Mouse (Mus musculus) liver, adult 2 months (tissue): ENCODE measurements around the gene Gmnn. TPM values are rescaled to one million over a fixed set of nuclear protein-coding genes. Genes with fewer than 3 reads are reported as not detected.

Experiments used
- DNase-seq: peaks from one replicate; pipeline ENCODE4 v3.0.0-alpha.2; 2011; ENCODE audit warnings: low read depth, low spot score; ENCODE audit errors: extremely low read depth
- H3K27ac ChIP-seq: fragments of 200-500 bp; replicated peaks from 2 replicates; pipeline ENCODE4 v1.5.1; 2012; ENCODE audit warnings: low read depth, mild to moderate bottlenecking, control low read depth, inconsistent platforms, low read length; ENCODE audit not compliant: insufficient read depth
- H3K27me3 ChIP-seq: fragments of 200-500 bp; 2 replicates; pipeline ENCODE4 v1.6.1; 2012; ENCODE audit warnings: mild to moderate bottlenecking, moderate library complexity, low read length, inconsistent platforms; ENCODE audit not compliant: control insufficient read depth, insufficient read depth
- H3K36me3 ChIP-seq: fragments of 200-500 bp; 2 replicates; pipeline ENCODE4 v1.6.1; 2012; ENCODE audit warnings: low read length, inconsistent platforms; ENCODE audit not compliant: control insufficient read depth, insufficient read depth
- H3K4me1 ChIP-seq: fragments of 200-500 bp; 2 replicates; pipeline ENCODE4 v1.6.1; 2011; ENCODE audit warnings: low read length; ENCODE audit not compliant: control insufficient read depth, insufficient read depth
- H3K4me3 ChIP-seq: fragments of 200-500 bp; 2 replicates; pipeline ENCODE4 v1.5.1; 2011; ENCODE audit warnings: low read depth, mild to moderate bottlenecking, control low read depth, low read length, moderate library complexity; ENCODE audit not compliant: insufficient read depth
- H3K79me2 ChIP-seq: fragments of 200-500 bp; 2 replicates; pipeline ENCODE4 v1.6.1; 2012; ENCODE audit warnings: inconsistent platforms, mild to moderate bottlenecking, low read length, moderate library complexity; ENCODE audit not compliant: control insufficient read depth, insufficient read depth
- H3K9ac ChIP-seq: fragments of 200-500 bp; 2 replicates; pipeline ENCODE4 v1.6.1; 2012; ENCODE audit warnings: low read depth, mild to moderate bottlenecking, control low read depth, inconsistent platforms, low read length
- CTCF ChIP-seq: fragments of 200-500 bp; IDR thresholded peaks from 2 replicates; pipeline ENCODE4 v1.5.1; 2011; ENCODE audit warnings: low read depth, low read length, control low read depth
- POLR2A ChIP-seq: fragments of 200-500 bp; IDR thresholded peaks from 2 replicates; pipeline ENCODE4 v1.6.1; 2011; ENCODE audit warnings: low read length, control low read depth; ENCODE audit not compliant: insufficient read depth; ENCODE audit errors: extremely low read depth
- WGBS: fragments of 180-500 bp; shearing (Covaris S2); methylation state at CpG from one replicate; pipeline ENCODE4 v1.1.7; 2018; 5-methylcytosine and 5-hydroxymethylcytosine counted together
- polyA plus RNA-seq: library from polyadenylated mRNA; depleted of rRNA; stranded (reverse); fragments of >200 nt; gene quantifications from 2 replicates; pipeline ENCODE4 v1.2.3, GENCODE M21; 2012
- total RNA-seq: library from RNA; depleted of rRNA; stranded (reverse); fragments of >200 nt; gene quantifications from 2 replicates; pipeline ENCODE4 v1.2.3, GENCODE M21; 2014

Gmnn gene
- total and polyA plus RNA-seq, 2 experiments, result 1.4 to 13.6 TPM

DNA sequence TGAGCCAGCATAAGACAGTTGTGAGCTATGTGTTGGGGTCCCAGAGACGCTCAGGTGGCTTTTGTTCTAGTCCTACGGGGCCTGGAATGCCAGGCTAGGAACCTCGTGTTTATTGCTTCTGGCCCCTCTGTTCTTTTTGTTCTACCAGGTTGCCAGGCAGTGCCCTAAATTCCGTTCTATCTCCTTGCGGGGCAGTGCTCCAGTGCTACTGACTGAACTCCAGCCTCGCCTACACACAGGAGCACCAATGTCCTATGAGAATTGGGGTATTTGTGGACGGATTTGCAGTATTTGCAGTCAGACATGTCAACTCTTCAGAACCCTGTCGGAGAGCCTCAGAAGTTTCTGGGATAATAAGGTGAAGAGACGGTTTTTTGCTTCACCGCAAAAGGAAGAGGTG is 20.7 kb downstream of the Gmnn start, which contains the start of gene Armh2:
Gene Armh2 (plus strand): TSS at position 205 of the 400 bp plus-strand sequence.
- H3K27me3 ChIP-seq, result no peaks in the 10 kb centered on the region
- TF ChIP-seq CTCF (no peak), POLR2A (no peak)
- no peak within 1 kb of the TSS for H3K4me3 ChIP-seq
- no peak for DNase-seq
- no peak within 1 kb of the TSS for H3K9ac ChIP-seq
- no peaks in the 10 kb centered on the region for H3K79me2 ChIP-seq
- H3K36me3 ChIP-seq, result no peaks in the 10 kb centered on the region
- H3K27ac ChIP-seq, result no peak within 1 kb of the TSS
- H3K4me1 ChIP-seq, result no peaks in the 10 kb centered on the region
- 93% methylated on average over 10 of the region's 10 CpGs for WGBS

DNA sequence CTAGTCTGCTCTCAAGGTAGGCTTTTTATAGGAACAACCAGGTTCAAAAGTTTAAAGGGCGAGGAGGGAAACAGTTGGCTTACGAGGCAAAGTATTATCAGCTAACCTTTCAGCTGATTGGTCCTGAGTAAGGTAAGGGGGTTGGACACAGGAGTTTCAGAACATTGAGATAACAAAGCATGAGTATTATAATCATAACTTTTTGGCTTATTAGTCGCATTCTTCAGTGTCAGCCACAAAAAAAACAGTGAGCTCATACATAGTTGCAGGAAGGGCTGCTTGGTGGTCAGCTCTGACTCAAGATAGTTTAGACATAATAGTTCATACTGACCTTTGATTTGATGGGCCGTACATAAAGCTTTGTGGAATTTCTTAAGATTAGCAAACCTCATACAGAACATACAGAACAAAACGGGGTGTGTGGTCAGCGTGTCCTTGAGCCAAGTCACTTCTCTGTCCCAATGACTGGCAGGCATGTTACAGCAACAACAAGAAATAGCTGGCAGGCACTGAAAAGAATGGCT is 26.1 kb downstream of the Gmnn start:
- H3K9ac ChIP-seq, result no peak overlapping the region
- no peaks in the 10 kb centered on the region for H3K27me3 ChIP-seq
- TF ChIP-seq CTCF (no peak), POLR2A (no peak)
- no peak overlapping the region for H3K27ac ChIP-seq
- H3K4me1 ChIP-seq, result no peaks in the 10 kb centered on the region
- H3K4me3 ChIP-seq, result no peak overlapping the region
- H3K79me2 ChIP-seq, result no peaks in the 10 kb centered on the region
- 68% methylated on average over 6 of the region's 6 CpGs for WGBS
- no peak for DNase-seq
- H3K36me3 ChIP-seq, result no peaks in the 10 kb centered on the region

DNA sequence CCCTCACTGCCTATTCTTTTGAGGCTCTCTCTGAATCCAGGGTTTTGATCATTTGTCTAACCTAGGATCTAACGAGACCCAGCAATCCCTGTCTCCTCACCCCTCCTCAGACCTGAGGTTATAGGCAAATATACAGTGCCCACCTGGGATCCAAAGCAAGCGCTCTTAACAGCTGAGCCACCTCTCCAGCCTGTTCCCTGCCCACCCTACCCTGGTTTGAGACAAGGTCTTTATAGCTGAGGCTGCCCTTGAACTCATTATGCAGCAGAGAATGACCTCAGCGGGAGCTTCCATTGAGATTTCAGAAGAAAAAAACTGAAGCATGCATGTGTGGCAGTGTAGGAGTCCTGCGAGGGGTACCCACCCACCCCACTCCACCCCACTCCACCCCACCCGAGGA is 27.2 kb downstream of the Gmnn start:
- H3K36me3 ChIP-seq, result no peaks in the 10 kb centered on the region
- H3K27me3 ChIP-seq, result no peaks in the 10 kb centered on the region
- no peak for DNase-seq
- no peak for TF ChIP-seq POLR2A
- no peak for TF ChIP-seq CTCF
- H3K4me3 ChIP-seq, result no peak overlapping the region
- no peak overlapping the region for H3K27ac ChIP-seq
- WGBS, result 96% methylated on average over 5 of the region's 5 CpGs
- no peaks in the 10 kb centered on the region for H3K4me1 ChIP-seq
- H3K9ac ChIP-seq, result no peak overlapping the region
- H3K79me2 ChIP-seq, result no peaks in the 10 kb centered on the region

DNA sequence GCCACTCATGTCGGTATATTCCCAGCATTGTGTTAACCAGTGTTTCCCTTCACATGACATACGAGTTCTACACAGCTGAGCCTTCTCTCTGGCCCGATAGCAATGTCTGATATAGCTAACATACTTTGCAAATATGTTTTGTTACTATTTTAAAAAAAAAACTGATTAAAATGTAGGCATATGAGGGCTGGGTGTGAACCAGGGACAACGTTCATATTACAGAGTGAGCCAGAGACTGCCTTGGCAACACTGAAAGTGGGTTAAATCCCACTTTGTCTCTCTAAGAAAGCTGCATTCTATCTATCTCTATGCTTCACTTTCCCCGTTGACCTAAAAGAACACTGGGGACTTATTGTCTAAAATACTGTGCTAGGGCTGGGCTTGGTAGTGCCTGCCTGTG is 32.6 kb downstream of the Gmnn start:
- 94% methylated on average over 5 of the region's 5 CpGs for WGBS
- Histone ChIP-seq H3K27ac (no peak overlapping the region), H3K27me3 (no peaks in the 10 kb centered on the region), H3K9ac (no peak overlapping the region), H3K4me1 (no peaks in the 10 kb centered on the region), H3K36me3 (no peaks in the 10 kb centered on the region), H3K4me3 (no peak overlapping the region), H3K79me2 (no peaks in the 10 kb centered on the region)
- DNase-seq, result no peak
- no peak for TF ChIP-seq POLR2A

DNA sequence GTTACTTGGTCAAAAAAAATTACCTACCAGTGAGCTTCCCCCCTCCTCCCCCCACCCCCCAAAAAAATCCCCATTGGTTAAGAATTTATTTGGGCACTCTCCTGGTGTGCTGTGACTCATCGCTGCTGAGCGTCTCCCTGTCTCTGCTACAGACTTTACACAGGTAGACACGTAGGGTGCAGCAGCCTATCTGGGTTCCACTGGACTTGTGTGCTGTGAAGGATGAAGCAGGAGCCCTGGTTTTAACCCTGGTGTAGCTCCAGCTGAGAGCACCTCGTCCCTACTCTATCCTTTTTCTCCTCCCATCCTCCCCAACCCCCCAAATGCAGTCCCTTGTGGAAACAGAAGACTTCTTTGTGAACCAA is 37.3 kb downstream of the Gmnn start:
- no peaks in the 10 kb centered on the region for H3K36me3 ChIP-seq
- no peak for TF ChIP-seq POLR2A
- TF ChIP-seq CTCF, result no peak
- no peak overlapping the region for H3K27ac ChIP-seq
- H3K9ac ChIP-seq, result no peak overlapping the region
- H3K79me2 ChIP-seq, result no peaks in the 10 kb centered on the region
- 81% methylated on average over 4 of the region's 4 CpGs for WGBS
- no peaks in the 10 kb centered on the region for H3K4me1 ChIP-seq
- DNase-seq, result no peak
- H3K4me3 ChIP-seq, result no peak overlapping the region
- no peaks in the 10 kb centered on the region for H3K27me3 ChIP-seq

DNA sequence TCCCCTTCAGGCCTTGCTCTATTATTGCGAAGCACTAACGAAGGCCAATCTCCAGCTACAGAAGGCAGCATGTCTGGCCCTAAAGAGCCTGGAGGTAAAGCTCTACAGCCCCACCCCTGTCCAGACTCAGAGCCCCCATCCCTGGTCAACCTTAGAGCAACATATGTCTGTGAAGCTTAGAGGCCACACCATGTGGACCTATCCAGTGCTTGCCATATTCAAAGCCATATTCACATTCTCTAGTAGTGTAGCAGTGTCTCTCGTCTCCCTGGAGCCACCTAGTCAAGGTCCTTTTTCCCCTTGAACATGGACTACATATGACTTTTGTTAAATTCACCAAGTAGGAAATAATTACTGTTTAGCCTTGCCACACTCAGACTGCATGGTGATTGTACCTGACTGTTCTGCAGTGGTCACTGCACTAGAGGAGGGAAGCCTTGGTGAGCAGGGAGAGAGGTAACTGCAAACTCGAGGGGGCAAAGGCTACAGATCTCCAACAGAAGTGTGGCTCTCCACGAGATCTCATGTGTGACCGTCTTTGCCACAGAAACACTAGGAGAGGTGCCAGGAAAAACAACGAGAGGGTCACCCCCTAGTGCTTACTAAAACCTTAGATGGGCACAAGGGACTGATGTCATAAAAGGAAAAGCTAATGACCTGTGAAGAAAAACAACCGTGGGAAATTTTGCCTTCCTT is 37.9 kb downstream of the Gmnn start:
- Histone ChIP-seq H3K27me3 (no peaks in the 10 kb centered on the region), H3K27ac (no peak overlapping the region), H3K4me3 (no peak overlapping the region), H3K79me2 (no peaks in the 10 kb centered on the region), H3K4me1 (no peaks in the 10 kb centered on the region), H3K36me3 (no peaks in the 10 kb centered on the region), H3K9ac (no peak overlapping the region)
- WGBS, result 73% methylated on average over 8 of the region's 8 CpGs
- TF ChIP-seq POLR2A, result no peak
- DNase-seq, result no peak
